ENCODE assay signal across 8 mouse cellular contexts in genomic region chr8:12396501-12397345, GRCm38 (mm10). TPM values are rescaled to one million over a fixed set of nuclear protein-coding genes. Genes with fewer than 3 reads are reported as not detected.
DNase-seq lines count a peak whose midpoint lies in the region; ATAC-seq lines count a peak whose summit lies in the region.

No protein-coding gene starts in this region.

- no peaks in the 10 kb centered on the region for H3K9me3 ChIP-seq in embryonic facial prominence, embryonic 11.5 days (replicated peaks; ENCODE audit: control insufficient read depth, low read length)
- H3K9me3 ChIP-seq in intestine, embryonic 15.5 days, result no peaks in the 10 kb centered on the region
- no peaks in the 10 kb centered on the region for H3K9me3 ChIP-seq in neural tube, embryonic 13.5 days

- no peaks in the 10 kb centered on the region for H3K36me3 ChIP-seq in embryonic facial prominence, embryonic 11.5 days (replicated peaks; ENCODE audit: control insufficient read depth, insufficient read depth, low read depth, low read length)
- no peaks in the 10 kb centered on the region for H3K36me3 ChIP-seq in intestine, embryonic 15.5 days
- H3K36me3 ChIP-seq in neural tube, embryonic 13.5 days, result no peaks in the 10 kb centered on the region

- peak overlapping the region; percentile 53 for H3K9ac ChIP-seq in embryonic facial prominence, embryonic 11.5 days (replicated peaks; ENCODE audit: low read length)
- no peak overlapping the region for H3K9ac ChIP-seq in intestine, embryonic 15.5 days
- H3K9ac ChIP-seq in neural tube, embryonic 13.5 days, result peak overlapping the region; percentile 71

- under 1% methylated on average over 99 of the region's 118 CpGs for WGBS in embryonic facial prominence, embryonic 11.5 days
- WGBS in intestine, embryonic 15.5 days, result under 1% methylated on average over 102 of the region's 118 CpGs
- under 1% methylated on average over 87 of the region's 118 CpGs for WGBS in neural tube, embryonic 13.5 days

- peak overlapping the region; percentile 39 for H3K4me3 ChIP-seq in embryonic facial prominence, embryonic 11.5 days (ENCODE audit: low read depth, low read length)
- H3K4me3 ChIP-seq in intestine, embryonic 15.5 days (replicated peaks), result peak overlapping the region; percentile 33
- H3K4me3 ChIP-seq in neural tube, embryonic 13.5 days, result peak overlapping the region; percentile 47

- intact Hi-C loops in gastrocnemius, postnatal 36 days (cut with DNase I), result loop anchor here (1.0 kb wide), 1 partner anchor 10 kb away; no protein-coding TSS in a partner anchor

- H3K4me1 ChIP-seq in embryonic facial prominence, embryonic 11.5 days (ENCODE audit: control insufficient read depth, insufficient read depth, low read length), result peaks cover 13% of the 10 kb centered on the region
- H3K4me1 ChIP-seq in intestine, embryonic 15.5 days (replicated peaks), result peaks cover 30% of the 10 kb centered on the region
- peaks cover 52% of the 10 kb centered on the region for H3K4me1 ChIP-seq in neural tube, embryonic 13.5 days (replicated peaks)

- peak overlapping the region; percentile 33 for H3K4me2 ChIP-seq in embryonic facial prominence, embryonic 11.5 days (ENCODE audit: low read depth, low read length)
- peak overlapping the region; percentile 58 for H3K4me2 ChIP-seq in intestine, embryonic 15.5 days (replicated peaks)
- H3K4me2 ChIP-seq in neural tube, embryonic 13.5 days, result peak overlapping the region; percentile 57

- peak; percentile 29 to 46 for DNase-seq in layer of hippocampus, postnatal 10 days (ENCODE audit: low spot score in 2 of 2)
- no peak for DNase-seq in layer of hippocampus, postnatal 25 days (ENCODE audit: extremely low spot score in 1 of 2, low spot score in 1 of 2)
- peak; percentile 50 for DNase-seq in embryonic facial prominence, embryonic 11.5 days (ENCODE audit: low spot score)
- no peak for DNase-seq in cerebellum, postnatal 4 days (ENCODE audit: low spot score in 2 of 2)
- no peak for DNase-seq in gastrocnemius, postnatal 36 days
- DNase-seq in left cerebral cortex, adult 9 months (ENCODE audit: low spot score in 2 of 2), result no peak

- peaks cover 73% of the 10 kb centered on the region for H3K27me3 ChIP-seq in embryonic facial prominence, embryonic 11.5 days (ENCODE audit: control insufficient read depth, insufficient read depth, low read length)
- peaks cover 88% of the 10 kb centered on the region for H3K27me3 ChIP-seq in intestine, embryonic 15.5 days (replicated peaks)
- H3K27me3 ChIP-seq in neural tube, embryonic 13.5 days, result peaks cover 92% of the 10 kb centered on the region

- no peak for ATAC-seq in embryonic facial prominence, embryonic 11.5 days (replicated peaks; ENCODE audit: insufficient number of reproducible peaks, low FRiP score, low TSS enrichment, low read depth)
- 0 out of 2 replicates have a peak, but pooled peaks have one; percentile 13 for ATAC-seq in intestine, embryonic 15.5 days
- no peak for ATAC-seq in neural tube, embryonic 13.5 days (ENCODE audit: low read depth)

- peak overlapping the region; percentile 56 for H3K27ac ChIP-seq in embryonic facial prominence, embryonic 11.5 days (replicated peaks; ENCODE audit: low read depth, low read length)
- H3K27ac ChIP-seq in intestine, embryonic 15.5 days, result no peak overlapping the region
- peak overlapping the region; percentile 87 for H3K27ac ChIP-seq in neural tube, embryonic 13.5 days (replicated peaks)

RNA-seq across cellular contexts. Expression of gene Sox1, which starts 1.6 kb away (rescaled TPM):
- 10 to 100 TPM; 11.6 to 12.1 TPM for total RNA-seq in layer of hippocampus, postnatal 10 days (2021)
- total RNA-seq in layer of hippocampus, postnatal 25 days (2021), result 10 to 100 TPM; 10.8 to 11.6 TPM
- 1.5 and 1.8 TPM in 2 replicates for polyA plus RNA-seq in embryonic facial prominence, embryonic 11.5 days (2014; fragmentation: Nextera tagmentation; extraction: Ambion mirVana)
- not detected in 2 replicates for polyA plus RNA-seq in intestine, embryonic 15.5 days (2015; fragmentation: Nextera tagmentation; extraction: Ambion mirVana)
- 0.96 and 1.1 TPM in 2 replicates for polyA plus RNA-seq in neural tube, embryonic 13.5 days (2015; fragmentation: Nextera tagmentation; extraction: Ambion mirVana)
- total RNA-seq in gastrocnemius, postnatal 36 days (2021), result not detected

Comparison
In these comparisons a context has a peak if more than half of its experiments do, and no peak if none do; other contexts are left out.
1. DNase-seq: peak in layer of hippocampus, postnatal 10 days (2 of 2) and embryonic facial prominence, embryonic 11.5 days (single experiment); none in layer of hippocampus, postnatal 25 days (0 of 2), cerebellum, postnatal 4 days (0 of 2), gastrocnemius, postnatal 36 days (0 of 2) and left cerebral cortex, adult 9 months (0 of 2).
2. RNA of gene Sox1, which starts 1.6 kb away (total RNA-seq): 11.6 to 12.1 TPM in layer of hippocampus, postnatal 10 days and 10.8 to 11.6 TPM in layer of hippocampus, postnatal 25 days; not detected in gastrocnemius, postnatal 36 days; every median in the first group is over 10 times any median in the second.
3. Peak in every context shown above with its lines, with median percentiles within 50 percentile points of each other: H3K4me2 ChIP-seq and H3K4me3 ChIP-seq.